Mouse (Mus musculus) liver, embryonic 14.5 days (tissue): ENCODE measurements at regions not wholly inside any gene's neighbourhood (a gene's known extent, or its start where the extent isn't known, plus 50 kb on each side); places are given as distances from the start of the nearest gene placed in this dataset.

ENCODE experiments used
- ATAC-seq: fragments of 200-750 bp; cut with Nextera tagmentation; 2 replicates; pipeline ENCODE4 v1.8.0; 2017; ENCODE audit warnings: moderate number of reproducible peaks, mild to moderate bottlenecking, moderate library complexity; ENCODE audit not compliant: insufficient read depth
- DNase-seq, 3 experiments: peaks; one replicate each; pipeline ENCODE4 v3.0.0-alpha.2; 2012 to 2013; ENCODE audit warnings: low read depth in 3 of 3, low spot score in 3 of 3
- H3K27ac ChIP-seq: fragments of 300-500 bp; sonication (generic); 2 replicates; pipeline ENCODE4 v1.5.1; 2014; ENCODE audit warnings: moderate library complexity, mild to moderate bottlenecking, control low read depth, inconsistent platforms
- H3K27me3 ChIP-seq: fragments of 300-500 bp; sonication (generic); 2 replicates; pipeline ENCODE4 v1.6.1; 2014; ENCODE audit warnings: mild to moderate bottlenecking, low read length, moderate library complexity; ENCODE audit not compliant: control insufficient read depth, insufficient read depth
- H3K36me3 ChIP-seq: fragments of 300-500 bp; sonication (generic); replicated peaks from 2 replicates; pipeline ENCODE4 v1.6.1; 2014; ENCODE audit warnings: low read depth; ENCODE audit not compliant: control insufficient read depth, insufficient read depth
- H3K4me1 ChIP-seq, 2 experiments: fragments of 200-500 bp in 1 of 2; fragments of 300-500 bp in 1 of 2; sonication (generic) in 1 of 2; replicated peaks; 2 replicates each; pipeline ENCODE4 v1.6.1; 2012 to 2014; ENCODE audit warnings: antibody characterized with exemption in 1 of 2, inconsistent platforms in 1 of 2, low read length in 1 of 2; ENCODE audit not compliant: control insufficient read depth in 2 of 2, insufficient read depth in 2 of 2
- H3K4me2 ChIP-seq: fragments of 300-500 bp; sonication (generic); 2 replicates; pipeline ENCODE4 v1.6.1; 2014; ENCODE audit warnings: low read depth, mild to moderate bottlenecking, control low read depth, moderate library complexity
- H3K4me3 ChIP-seq, 2 experiments: fragments of 200-500 bp in 1 of 2; fragments of 300-500 bp in 1 of 2; sonication (generic) in 1 of 2; 2 replicates each; pipeline ENCODE4 v1.5.1; 2012 to 2014; ENCODE audit warnings: low read depth in 2 of 2, low read length in 2 of 2, mild to moderate bottlenecking in 2 of 2, control low read depth in 1 of 2, inconsistent platforms in 1 of 2, moderate library complexity in 1 of 2; ENCODE audit not compliant: insufficient read depth in 1 of 2
- H3K9ac ChIP-seq: fragments of 300-500 bp; sonication (generic); replicated peaks from 2 replicates; pipeline ENCODE4 v1.6.1; 2014; ENCODE audit warnings: mild to moderate bottlenecking, control low read depth, moderate library complexity
- H3K9me3 ChIP-seq: fragments of 300-500 bp; sonication (generic); 2 replicates; pipeline ENCODE4 v1.6.1; 2016; ENCODE audit warnings: low read length, mixed read lengths; ENCODE audit not compliant: control insufficient read depth
- CTCF ChIP-seq: IDR thresholded peaks from 2 replicates; pipeline ENCODE4 v1.5.1; 2016; ENCODE audit warnings: antibody characterized with exemption, low read depth, control low read depth
- EP300 ChIP-seq: IDR thresholded peaks from 2 replicates; pipeline ENCODE4 v1.6.1; 2016; ENCODE audit warnings: antibody characterized with exemption, low read depth
- WGBS: fragments of 180-500 bp; shearing (Covaris S2); extraction: QIAGEN DNeasy Blood & Tissue Kit; methylation state at CpG from one replicate; pipeline ENCODE4 v1.1.7; 2014; ENCODE audit not compliant: insufficient replicate concordance; 5-methylcytosine and 5-hydroxymethylcytosine counted together

- no peaks in the 10 kb centered on the region for H3K36me3 ChIP-seq
- peak; percentile 32 to 38 (median 33) for DNase-seq
- 45% methylated on average over 10 of the region's 10 CpGs for WGBS
- ATAC-seq, result no peak
- no peaks in the 10 kb centered on the region for H3K27me3 ChIP-seq
- H3K9me3 ChIP-seq, result no peaks in the 10 kb centered on the region
- TF ChIP-seq CTCF (peak; percentile 82), EP300 (no peak)
- no peak overlapping the region for H3K4me3 ChIP-seq
- H3K4me1 ChIP-seq, result no peaks in the 10 kb centered on the region
- no peak overlapping the region for H3K9ac ChIP-seq
- H3K4me2 ChIP-seq, result no peak overlapping the region
- no peak overlapping the region for H3K27ac ChIP-seq
Observed at GRCm38 (mm10) chr11:31615107-31615811, 56.4 kb downstream of the Bod1 start.

GRCm38 (mm10) chr11:31614394-31614713 lies 57.3 kb downstream of the Bod1 start:
- no peak overlapping the region for H3K9ac ChIP-seq
- no peaks in the 10 kb centered on the region for H3K4me1 ChIP-seq
- H3K4me3 ChIP-seq, result no peak overlapping the region
- H3K27me3 ChIP-seq, result no peaks in the 10 kb centered on the region
- H3K4me2 ChIP-seq, result no peak overlapping the region
- 56% methylated on average over 7 of the region's 7 CpGs for WGBS
- no peaks in the 10 kb centered on the region for H3K9me3 ChIP-seq
- ATAC-seq (no peak), DNase-seq (no peak)
- no peaks in the 10 kb centered on the region for H3K36me3 ChIP-seq
- no peak overlapping the region for H3K27ac ChIP-seq
- TF ChIP-seq CTCF, result no peak
- no peak for TF ChIP-seq EP300

GRCm38 (mm10) chr11:31613688-31614393 lies 57.8 kb downstream of the Bod1 start:
- Histone ChIP-seq H3K36me3 (no peaks in the 10 kb centered on the region), H3K4me1 (no peaks in the 10 kb centered on the region), H3K27ac (no peak overlapping the region), H3K27me3 (no peaks in the 10 kb centered on the region), H3K9me3 (no peaks in the 10 kb centered on the region), H3K9ac (no peak overlapping the region), H3K4me2 (no peak overlapping the region), H3K4me3 (no peak overlapping the region)
- no peak for ATAC-seq
- WGBS, result 58% methylated on average over 11 of the region's 11 CpGs
- no peak for DNase-seq
- TF ChIP-seq CTCF (no peak), EP300 (no peak)

- WGBS, result 61% methylated on average over 4 of the region's 4 CpGs
- H3K4me3 ChIP-seq, result no peak overlapping the region
- no peaks in the 10 kb centered on the region for H3K27me3 ChIP-seq
- TF ChIP-seq EP300 (no peak), CTCF (no peak)
- no peak overlapping the region for H3K4me2 ChIP-seq
- H3K9me3 ChIP-seq, result no peaks in the 10 kb centered on the region
- ATAC-seq (no peak), DNase-seq (no peak)
- H3K36me3 ChIP-seq, result no peaks in the 10 kb centered on the region
- no peak overlapping the region for H3K9ac ChIP-seq
- no peak overlapping the region for H3K27ac ChIP-seq
- H3K4me1 ChIP-seq, result no peaks in the 10 kb centered on the region
Observed at GRCm38 (mm10) chr11:31608458-31608857, 63.2 kb downstream of the Bod1 start.

- Histone ChIP-seq H3K27me3 (no peaks in the 10 kb centered on the region), H3K27ac (no peak overlapping the region), H3K4me3 (no peak overlapping the region), H3K4me1 (no peaks in the 10 kb centered on the region), H3K36me3 (no peaks in the 10 kb centered on the region), H3K4me2 (no peak overlapping the region), H3K9me3 (no peaks in the 10 kb centered on the region), H3K9ac (no peak overlapping the region)
- ATAC-seq (no peak), DNase-seq (no peak)
- 58% methylated on average over 7 of the region's 7 CpGs for WGBS
- TF ChIP-seq CTCF (no peak), EP300 (no peak)
Observed at GRCm38 (mm10) chr11:31601499-31601898, 70.2 kb downstream of the Bod1 start.
